Mouse (Mus musculus): ENCODE measurements around the gene Ak8. TPM values are rescaled to one million over a fixed set of nuclear protein-coding genes. Genes with fewer than 3 reads are reported as not detected.

Ak8 gene
- total and polyA plus RNA-seq, 3 experiments, result 0.59 TPM; not detected in 2

- Histone ChIP-seq H3K36me3 (ENCODE audit: control insufficient read depth, insufficient read depth, low read length) (peaks cover 9% of the 10 kb centered on the region), H3K4me1 (ENCODE audit: control insufficient read depth, insufficient read depth, low read length) (peaks cover 4% of the 10 kb centered on the region), H3K9ac (ENCODE audit: low read depth, low read length) (no peak overlapping the region), H3K27ac (peak overlapping the region; percentile 10; the same call in 1 of the 2 replicates), H3K4me3 (no peak overlapping the region), H3K27me3 (ENCODE audit: control insufficient read depth, insufficient read depth, low read length) (no peaks in the 10 kb centered on the region), H3K79me2 (replicated peaks; ENCODE audit: control insufficient read depth, insufficient read depth, low read length) (peaks cover 2% of the 10 kb centered on the region; the same call in 1 of the 2 replicates)
- no peak for TF ChIP-seq POLR2A (IDR thresholded peaks at IDR 0.05; ENCODE audit: insufficient read depth, low read depth, low read length)
- no peak for TF ChIP-seq EP300 (IDR thresholded peaks at IDR 0.05; ENCODE audit: insufficient read depth, low read depth, low read length)
- no peak for TF ChIP-seq CTCF (IDR thresholded peaks at IDR 0.05)
- no peak for DNase-seq
- intact Hi-C loops (cut with DNase I), result loop anchor here (10.0 kb wide), 1 partner anchor 218 kb away; the partner anchor contains the start of gene Cfap77
- 25% methylated on average over 3 of the region's 3 CpGs for WGBS
Observed at GRCm38 (mm10) chr2:28836181-28836940, 136.4 kb downstream of the Ak8 start.

GRCm38 (mm10) chr2:28839501-28840221 is 139.7 kb downstream of the Ak8 start:
- Histone ChIP-seq H3K9ac (ENCODE audit: low read depth, low read length) (peak overlapping the region; percentile 91), H3K79me2 (replicated peaks; ENCODE audit: control insufficient read depth, insufficient read depth, low read length) (no peaks in the 10 kb centered on the region; the same call in 1 of the 2 replicates), H3K4me3 (peak overlapping the region; percentile 100), H3K27me3 (ENCODE audit: control insufficient read depth, insufficient read depth, low read length) (no peaks in the 10 kb centered on the region), H3K4me1 (ENCODE audit: control insufficient read depth, insufficient read depth, low read length) (peaks cover 4% of the 10 kb centered on the region), H3K27ac (peak overlapping the region; percentile 98), H3K36me3 (ENCODE audit: control insufficient read depth, insufficient read depth, low read length) (peaks cover 8% of the 10 kb centered on the region)
- TF ChIP-seq POLR2A (IDR thresholded peaks at IDR 0.05; ENCODE audit: insufficient read depth, low read depth, low read length) (no peak), EP300 (IDR thresholded peaks at IDR 0.05; ENCODE audit: insufficient read depth, low read depth, low read length) (no peak), CTCF (IDR thresholded peaks at IDR 0.05) (no peak)
- under 1% methylated on average over 52 of the region's 53 CpGs for WGBS
- DNase-seq, result peak; percentile 4 to 19
- intact Hi-C loops (cut with DNase I), result loop anchor here (5.0 to 10.0 kb wide), 4 partner anchors 73 to 285 kb away; partner anchors contain the start of genes Cfap77 and Setx

- TF ChIP-seq EP300 (IDR thresholded peaks at IDR 0.05; ENCODE audit: insufficient read depth, low read depth, low read length), result no peak
- TF ChIP-seq POLR2A (IDR thresholded peaks at IDR 0.05; ENCODE audit: insufficient read depth, low read depth, low read length), result peak; percentile 54
- H3K4me3 ChIP-seq, result peak within 1 kb of the TSS; percentile 100
- DNase-seq, result peak; percentile 95 to 96
- H3K27me3 ChIP-seq (ENCODE audit: control insufficient read depth, insufficient read depth, low read length), result no peaks in the 10 kb centered on the region
- H3K4me1 ChIP-seq (ENCODE audit: control insufficient read depth, insufficient read depth, low read length), result peaks cover 4% of the 10 kb centered on the region
- intact Hi-C loops (cut with DNase I), result loop anchor here (5.0 to 10.0 kb wide), 3 partner anchors 72 to 284 kb away; partner anchors contain the start of gene Setx
- H3K27ac ChIP-seq, result peak within 1 kb of the TSS; percentile 98
- peak within 1 kb of the TSS; percentile 91 for H3K9ac ChIP-seq (ENCODE audit: low read depth, low read length)
- H3K36me3 ChIP-seq (ENCODE audit: control insufficient read depth, insufficient read depth, low read length), result peaks cover 8% of the 10 kb centered on the region
- H3K79me2 ChIP-seq (replicated peaks; ENCODE audit: control insufficient read depth, insufficient read depth, low read length), result no peaks in the 10 kb centered on the region; the same call in 1 of the 2 replicates
- WGBS, result under 1% methylated on average over 63 of the region's 63 CpGs
Observed at GRCm38 (mm10) chr2:28840222-28840951, 140.4 kb downstream of the Ak8 start, which contains the start of the genes Gtf3c4 and Ddx31. Gene Gtf3c4 (minus strand): TSS chr2:28840360. Gene Ddx31 (plus strand): TSS chr2:28840406.

- TF ChIP-seq EP300 (IDR thresholded peaks at IDR 0.05; ENCODE audit: insufficient read depth, low read depth, low read length) (no peak), POLR2A (IDR thresholded peaks at IDR 0.05; ENCODE audit: insufficient read depth, low read depth, low read length) (no peak), CTCF (IDR thresholded peaks at IDR 0.05) (no peak)
- no peaks in the 10 kb centered on the region; the same call in 1 of the 2 replicates for H3K79me2 ChIP-seq (replicated peaks; ENCODE audit: control insufficient read depth, insufficient read depth, low read length)
- 62% methylated on average over 3 of the region's 3 CpGs for WGBS
- H3K4me1 ChIP-seq (ENCODE audit: control insufficient read depth, insufficient read depth, low read length), result peaks cover 1% of the 10 kb centered on the region; the same call in 1 of the 2 replicates
- no peak for DNase-seq
- no peak overlapping the region for H3K27ac ChIP-seq
- peaks cover 8% of the 10 kb centered on the region for H3K36me3 ChIP-seq (ENCODE audit: control insufficient read depth, insufficient read depth, low read length)
- H3K27me3 ChIP-seq (ENCODE audit: control insufficient read depth, insufficient read depth, low read length), result no peaks in the 10 kb centered on the region
- intact Hi-C loops (cut with DNase I), result loop anchor here (5.0 to 10.0 kb wide), 3 partner anchors 70 to 283 kb away; partner anchors contain the start of gene Setx
- no peak overlapping the region for H3K9ac ChIP-seq (ENCODE audit: low read depth, low read length)
- no peak overlapping the region for H3K4me3 ChIP-seq
Observed at GRCm38 (mm10) chr2:28842042-28842441, 142.1 kb downstream of the Ak8 start.

- no peaks in the 10 kb centered on the region for H3K27me3 ChIP-seq (ENCODE audit: control insufficient read depth, insufficient read depth, low read length)
- no peak overlapping the region for H3K27ac ChIP-seq
- DNase-seq, result no peak
- no peaks in the 10 kb centered on the region for H3K4me1 ChIP-seq (ENCODE audit: control insufficient read depth, insufficient read depth, low read length)
- no peak overlapping the region for H3K9ac ChIP-seq (ENCODE audit: low read depth, low read length)
- no peaks in the 10 kb centered on the region for H3K36me3 ChIP-seq (ENCODE audit: control insufficient read depth, insufficient read depth, low read length)
- no peaks in the 10 kb centered on the region; the same call in 1 of the 2 replicates for H3K79me2 ChIP-seq (replicated peaks; ENCODE audit: control insufficient read depth, insufficient read depth, low read length)
- 92% methylated on average over 2 of the region's 2 CpGs for WGBS
- no peak for TF ChIP-seq EP300 (IDR thresholded peaks at IDR 0.05; ENCODE audit: insufficient read depth, low read depth, low read length)
- TF ChIP-seq POLR2A (IDR thresholded peaks at IDR 0.05; ENCODE audit: insufficient read depth, low read depth, low read length), result no peak
- TF ChIP-seq CTCF (IDR thresholded peaks at IDR 0.05), result no peak
- H3K4me3 ChIP-seq, result no peak overlapping the region
- intact Hi-C loops (cut with DNase I), result loop anchor here (10.0 kb wide), 1 partner anchor 276 kb away; the partner anchor contains the start of gene Setx
Observed at GRCm38 (mm10) chr2:28848879-28849278, 148.9 kb downstream of the Ak8 start.
